Mouse (Mus musculus): ENCODE measurements at regions not wholly inside any gene's neighbourhood (a gene's known extent, or its start where the extent isn't known, plus 50 kb on each side); places are given as distances from the start of the nearest gene placed in this dataset.

- ATAC-seq (ENCODE audit: insufficient read depth, low read depth) (no peak), DNase-seq (ENCODE audit: low spot score) (no peak)
- 46% methylated on average over 3 of the region's 3 CpGs for WGBS
- TF ChIP-seq CTCF (IDR thresholded peaks at IDR 0.05; ENCODE audit: low read depth) = no peak
- TF ChIP-seq EP300 (IDR thresholded peaks at IDR 0.05; ENCODE audit: low read depth) = no peak
- Histone ChIP-seq H3K4me2 (ENCODE audit: low read depth, low read length) (peak overlapping the region; percentile 64), H3K36me3 (replicated peaks; ENCODE audit: control insufficient read depth, insufficient read depth, low read length) (peaks cover 13% of the 10 kb centered on the region; the same call in 1 of the 2 replicates), H3K4me1 (ENCODE audit: control insufficient read depth, insufficient read depth) (peaks cover 52% of the 10 kb centered on the region), H3K9me3 (replicated peaks; ENCODE audit: control insufficient read depth, low read length) (no peaks in the 10 kb centered on the region), H3K27ac (ENCODE audit: low read depth) (0 out of 2 replicates have a peak overlapping the region, but pooled peaks have one; percentile 41), H3K4me3 (ENCODE audit: low read depth, low read length) (peak overlapping the region; percentile 84), H3K27me3 (ENCODE audit: control insufficient read depth, insufficient read depth, low read length) (no peaks in the 10 kb centered on the region), H3K9ac (replicated peaks; ENCODE audit: low read depth, low read length) (peak overlapping the region; percentile 98)
Measured at GRCm38 (mm10) chr15:85672931-85673330, 61.9 kb upstream of the Ppara start.

GRCm38 (mm10) chr15:85673506-85673905 lies 61.3 kb upstream of the Ppara start:
- H3K4me1 ChIP-seq (ENCODE audit: control insufficient read depth, insufficient read depth) = peaks cover 54% of the 10 kb centered on the region
- ATAC-seq (ENCODE audit: insufficient read depth, low read depth) = no peak
- no peak for TF ChIP-seq CTCF (IDR thresholded peaks at IDR 0.05; ENCODE audit: low read depth)
- TF ChIP-seq EP300 (IDR thresholded peaks at IDR 0.05; ENCODE audit: low read depth) = no peak
- no peak for DNase-seq (ENCODE audit: low spot score)
- peak overlapping the region; percentile 64 for H3K4me2 ChIP-seq (ENCODE audit: low read depth, low read length)
- H3K27me3 ChIP-seq (ENCODE audit: control insufficient read depth, insufficient read depth, low read length) = no peaks in the 10 kb centered on the region
- peak overlapping the region; percentile 84 for H3K4me3 ChIP-seq (ENCODE audit: low read depth, low read length)
- H3K27ac ChIP-seq (ENCODE audit: low read depth) = no peak overlapping the region
- peak overlapping the region; percentile 98 for H3K9ac ChIP-seq (replicated peaks; ENCODE audit: low read depth, low read length)
- H3K9me3 ChIP-seq (replicated peaks; ENCODE audit: control insufficient read depth, low read length) = no peaks in the 10 kb centered on the region
- H3K36me3 ChIP-seq (replicated peaks; ENCODE audit: control insufficient read depth, insufficient read depth, low read length) = peaks cover 13% of the 10 kb centered on the region; the same call in 1 of the 2 replicates
- WGBS = 67% methylated on average over 9 of the region's 9 CpGs

- Histone ChIP-seq H3K4me2 (ENCODE audit: low read depth, low read length) (peak overlapping the region; percentile 64), H3K27ac (ENCODE audit: low read depth) (no peak overlapping the region; the same call in 1 of the 2 replicates), H3K4me1 (ENCODE audit: control insufficient read depth, insufficient read depth) (peaks cover 54% of the 10 kb centered on the region), H3K4me3 (ENCODE audit: low read depth, low read length) (peak overlapping the region; percentile 84), H3K27me3 (ENCODE audit: control insufficient read depth, insufficient read depth, low read length) (no peaks in the 10 kb centered on the region), H3K9ac (replicated peaks; ENCODE audit: low read depth, low read length) (peak overlapping the region; percentile 98), H3K36me3 (replicated peaks; ENCODE audit: control insufficient read depth, insufficient read depth, low read length) (peaks cover 13% of the 10 kb centered on the region; the same call in 1 of the 2 replicates), H3K9me3 (replicated peaks; ENCODE audit: control insufficient read depth, low read length) (no peaks in the 10 kb centered on the region)
- TF ChIP-seq CTCF (IDR thresholded peaks at IDR 0.05; ENCODE audit: low read depth) (no peak), EP300 (IDR thresholded peaks at IDR 0.05; ENCODE audit: low read depth) (no peak)
- DNase-seq (ENCODE audit: low spot score) (no peak), ATAC-seq (ENCODE audit: insufficient read depth, low read depth) (no peak)
- WGBS = 80% methylated on average over 9 of the region's 9 CpGs
Measured at GRCm38 (mm10) chr15:85674191-85674984, 60.4 kb upstream of the Ppara start.

- Histone ChIP-seq H3K36me3 (replicated peaks; ENCODE audit: control insufficient read depth, insufficient read depth, low read length) (peaks cover 13% of the 10 kb centered on the region; the same call in 1 of the 2 replicates), H3K9ac (replicated peaks; ENCODE audit: low read depth, low read length) (no peak overlapping the region), H3K4me3 (ENCODE audit: low read depth, low read length) (peak overlapping the region; percentile 4; the same call in 1 of the 2 replicates), H3K4me2 (ENCODE audit: low read depth, low read length) (no peak overlapping the region; the same call in 1 of the 2 replicates), H3K4me1 (ENCODE audit: control insufficient read depth, insufficient read depth) (peaks cover 55% of the 10 kb centered on the region), H3K27me3 (ENCODE audit: control insufficient read depth, insufficient read depth, low read length) (no peaks in the 10 kb centered on the region), H3K27ac (ENCODE audit: low read depth) (no peak overlapping the region), H3K9me3 (replicated peaks; ENCODE audit: control insufficient read depth, low read length) (no peaks in the 10 kb centered on the region)
- no peak for TF ChIP-seq EP300 (IDR thresholded peaks at IDR 0.05; ENCODE audit: low read depth)
- no peak for TF ChIP-seq CTCF (IDR thresholded peaks at IDR 0.05; ENCODE audit: low read depth)
- no peak for DNase-seq (ENCODE audit: low spot score)
- ATAC-seq (ENCODE audit: insufficient read depth, low read depth) = no peak
- WGBS = 84% methylated on average over 7 of the region's 7 CpGs
Measured at GRCm38 (mm10) chr15:85675126-85675525, 59.7 kb upstream of the Ppara start.

GRCm38 (mm10) chr15:85675736-85676135 lies 59.0 kb upstream of the Ppara start:
- 0 out of 2 replicates have a peak overlapping the region, but pooled peaks have one; percentile 7 for H3K27ac ChIP-seq (ENCODE audit: low read depth)
- H3K4me2 ChIP-seq (ENCODE audit: low read depth, low read length) = peak overlapping the region; percentile 19; the same call in 1 of the 2 replicates
- ATAC-seq (ENCODE audit: insufficient read depth, low read depth) (no peak), DNase-seq (ENCODE audit: low spot score) (no peak)
- no peak overlapping the region for H3K9ac ChIP-seq (replicated peaks; ENCODE audit: low read depth, low read length)
- H3K27me3 ChIP-seq (ENCODE audit: control insufficient read depth, insufficient read depth, low read length) = no peaks in the 10 kb centered on the region
- WGBS = 69% methylated on average over 5 of the region's 5 CpGs
- no peak for TF ChIP-seq CTCF (IDR thresholded peaks at IDR 0.05; ENCODE audit: low read depth)
- TF ChIP-seq EP300 (IDR thresholded peaks at IDR 0.05; ENCODE audit: low read depth) = no peak
- H3K9me3 ChIP-seq (replicated peaks; ENCODE audit: control insufficient read depth, low read length) = no peaks in the 10 kb centered on the region
- peaks cover 55% of the 10 kb centered on the region for H3K4me1 ChIP-seq (ENCODE audit: control insufficient read depth, insufficient read depth)
- H3K4me3 ChIP-seq (ENCODE audit: low read depth, low read length) = no peak overlapping the region; the same call in 1 of the 2 replicates
- peaks cover 13% of the 10 kb centered on the region; the same call in 1 of the 2 replicates for H3K36me3 ChIP-seq (replicated peaks; ENCODE audit: control insufficient read depth, insufficient read depth, low read length)

Measured in heart, postnatal 0 days (tissue).